Mouse (Mus musculus): Measurements from ENCODE around the gene Scn8a.

GRCm38 (mm10) chr15:100910381-100910841, 40.8 kb downstream of the Scn8a start:
- TF ChIP-seq POLR2A (IDR thresholded peaks at IDR 0.05; ENCODE audit: insufficient read depth, low read depth, low read length) (no peak), CTCF (IDR thresholded peaks at IDR 0.05) (no peak), EP300 (IDR thresholded peaks at IDR 0.05; ENCODE audit: insufficient read depth, low read depth, low read length) (no peak)

All from heart, adult 2 months (tissue).